Mouse (Mus musculus) retina, postnatal 1 day (tissue): ENCODE measurements at regions not wholly inside any gene's neighbourhood (a gene's known extent, or its start where the extent isn't known, plus 50 kb on each side); places are given as distances from the start of the nearest gene placed in this dataset.

Experiments used
- DNase-seq: peaks from one replicate; pipeline ENCODE4 v3.0.0-alpha.2; 2012

DNA sequence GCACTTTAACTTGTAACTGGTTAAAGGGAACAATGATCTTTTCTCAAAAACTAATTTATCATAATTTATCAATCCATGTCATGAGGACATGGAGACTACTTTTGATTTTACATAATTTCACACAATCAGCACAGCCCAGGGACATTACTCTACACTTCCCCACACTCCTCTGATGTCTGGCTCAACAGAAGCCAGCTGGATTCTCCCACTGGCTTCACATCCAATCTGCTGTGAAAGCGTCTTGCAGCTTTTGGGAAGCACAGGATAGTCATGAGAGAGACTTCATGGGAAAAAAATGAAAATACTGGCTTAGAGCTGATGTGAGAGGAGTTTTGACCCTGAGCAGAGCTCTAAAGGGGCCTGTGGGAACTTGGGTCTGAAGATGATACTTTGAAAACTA, 61.7 kb upstream of the Hrasls start:
- DNase-seq = no peak

DNA sequence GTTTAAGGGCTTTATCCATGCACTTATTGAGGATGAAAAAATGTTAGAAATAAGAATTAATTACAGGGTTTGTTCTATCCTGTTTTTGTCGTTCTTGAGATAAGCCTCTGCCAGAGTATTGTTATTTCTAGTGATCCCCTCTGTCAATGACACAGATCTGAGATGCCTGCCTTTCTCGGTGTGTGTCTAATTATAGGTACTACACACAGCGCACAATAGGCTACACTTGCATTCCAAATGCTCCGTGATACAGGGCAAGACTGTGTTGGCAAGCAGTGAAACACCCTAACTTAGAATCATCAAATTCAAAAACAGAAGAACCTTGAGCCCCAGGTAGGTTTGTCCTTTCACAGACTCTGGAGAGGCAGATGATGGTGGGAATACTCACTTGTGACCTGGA, 90.3 kb upstream of the Hrasls start:
- no peak for DNase-seq

- DNase-seq = no peak
These were observed 112.7 kb upstream of the Hrasls start for GRCm38 (mm10) chr16:29096791-29097190.

DNA sequence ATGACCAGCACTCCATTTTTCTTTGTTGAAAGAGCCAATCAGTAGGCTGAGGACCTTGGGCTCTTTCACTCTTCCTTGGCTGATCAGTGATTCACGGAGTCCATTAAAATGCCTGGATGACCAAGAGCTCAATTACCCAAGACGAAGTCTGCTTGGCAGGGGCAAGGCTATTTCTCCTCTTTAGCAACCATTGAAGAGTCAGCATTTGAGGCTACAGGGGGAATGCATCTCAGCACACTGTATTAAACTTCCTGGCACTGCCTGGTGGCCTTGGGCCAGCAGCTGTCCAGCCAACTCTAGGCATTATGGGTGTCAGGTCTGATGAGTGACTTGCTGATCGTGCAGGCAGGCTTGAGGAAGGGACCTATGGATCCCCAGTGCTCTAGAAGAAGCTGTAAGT, 136.5 kb upstream of the Mb21d2 start:
- peak; percentile 4 for DNase-seq

- DNase-seq = no peak
These were observed 135.8 kb upstream of the Mb21d2 start for GRCm38 (mm10) chr16:29065097-29065785.

- DNase-seq = no peak
These were observed 133.9 kb upstream of the Mb21d2 start for GRCm38 (mm10) chr16:29063377-29063776.

DNA sequence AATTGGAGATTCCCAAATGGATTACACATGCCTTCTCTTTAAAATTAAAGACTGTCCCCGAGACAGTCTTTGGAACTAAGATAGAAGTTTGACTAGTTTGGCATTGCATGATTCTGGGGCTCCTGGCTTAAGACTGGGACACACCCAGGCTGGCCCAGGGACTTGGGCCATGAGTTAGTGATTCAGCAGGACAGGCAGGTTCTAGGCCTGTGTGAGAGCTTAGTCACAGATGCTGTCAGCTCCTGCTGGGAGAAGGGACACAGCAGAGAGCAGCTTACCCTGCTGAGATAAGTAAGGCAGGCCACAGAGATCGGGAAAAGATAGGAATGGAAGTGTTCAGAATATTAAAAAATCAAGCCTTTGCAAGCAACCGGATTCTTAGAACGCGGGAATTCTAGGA, 127.6 kb upstream of the Mb21d2 start:
- DNase-seq = no peak

- peak; percentile 74 for DNase-seq
These were observed 125.0 kb upstream of the Mb21d2 start for GRCm38 (mm10) chr16:29054423-29054822.

GRCm38 (mm10) chr16:29046453-29046993, 117.0 kb upstream of the Mb21d2 start:
- no peak for DNase-seq

GRCm38 (mm10) chr16:29035523-29035922, 106.0 kb upstream of the Mb21d2 start:
- DNase-seq = no peak

GRCm38 (mm10) chr16:29034053-29034794, 104.8 kb upstream of the Mb21d2 start:
- DNase-seq = peak; percentile 72

GRCm38 (mm10) chr16:29033357-29033756, 103.9 kb upstream of the Mb21d2 start:
- DNase-seq = no peak

GRCm38 (mm10) chr16:29027856-29028255, 98.4 kb upstream of the Mb21d2 start:
- no peak for DNase-seq

DNA sequence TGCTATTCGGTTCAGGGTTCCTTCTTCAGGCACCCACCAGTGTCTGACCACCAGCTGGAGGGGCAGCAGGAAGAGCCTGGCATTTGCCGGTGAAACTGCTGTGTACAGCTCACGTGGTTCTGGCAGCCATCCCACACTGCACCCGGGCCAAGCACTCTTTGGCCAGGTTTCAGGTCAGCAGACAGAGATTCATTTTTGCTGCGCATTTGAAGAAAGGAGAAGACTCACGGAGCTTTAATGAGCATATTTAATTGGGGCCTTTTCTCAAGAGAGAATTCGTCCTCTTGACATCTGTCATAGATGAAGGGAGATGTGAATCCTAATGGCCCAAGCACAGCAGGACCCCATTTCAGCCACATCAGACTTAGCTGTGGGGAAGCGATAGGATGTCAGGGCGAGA, 71.8 kb upstream of the Mb21d2 start:
- DNase-seq = peak; percentile 91

DNA sequence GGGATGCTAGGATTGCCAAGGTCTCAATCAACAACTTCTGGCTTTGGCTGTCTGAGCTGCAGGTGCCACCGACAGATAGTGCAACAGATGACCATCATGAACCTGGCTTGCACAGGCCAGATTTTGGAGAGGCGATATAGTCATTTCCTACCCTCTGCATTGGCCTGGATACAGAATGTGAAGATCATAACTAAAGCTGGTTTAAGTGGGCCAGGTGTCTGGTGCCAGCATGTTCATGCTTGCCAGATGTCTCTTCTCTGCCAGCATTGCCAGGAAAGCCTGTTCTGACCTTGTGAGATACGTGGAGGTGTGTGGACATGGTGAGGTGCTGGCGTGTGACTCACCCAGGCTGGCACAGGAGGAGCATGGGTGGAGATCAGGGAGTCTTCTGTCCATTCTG, 70.2 kb upstream of the Mb21d2 start:
- no peak for DNase-seq

DNA sequence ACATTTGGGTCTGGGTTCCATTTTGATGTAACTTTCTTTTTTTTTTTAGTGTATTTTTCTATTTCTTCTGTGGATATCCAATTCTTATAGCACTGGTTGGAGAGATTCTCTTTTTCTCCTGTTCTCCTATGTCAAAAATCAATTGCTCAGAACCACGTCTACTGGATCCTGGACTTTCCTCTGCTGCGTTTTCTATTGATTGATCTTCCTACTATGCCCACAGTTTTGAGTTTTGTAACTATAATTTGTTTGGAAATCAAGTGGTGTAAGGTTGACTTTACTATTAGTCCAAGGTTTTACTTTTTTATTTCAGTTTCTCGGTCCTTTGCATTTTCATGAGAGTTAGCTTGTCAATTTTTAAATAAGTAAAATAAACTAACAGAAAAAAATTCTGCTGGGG, 67.2 kb upstream of the Mb21d2 start:
- DNase-seq = no peak

DNA sequence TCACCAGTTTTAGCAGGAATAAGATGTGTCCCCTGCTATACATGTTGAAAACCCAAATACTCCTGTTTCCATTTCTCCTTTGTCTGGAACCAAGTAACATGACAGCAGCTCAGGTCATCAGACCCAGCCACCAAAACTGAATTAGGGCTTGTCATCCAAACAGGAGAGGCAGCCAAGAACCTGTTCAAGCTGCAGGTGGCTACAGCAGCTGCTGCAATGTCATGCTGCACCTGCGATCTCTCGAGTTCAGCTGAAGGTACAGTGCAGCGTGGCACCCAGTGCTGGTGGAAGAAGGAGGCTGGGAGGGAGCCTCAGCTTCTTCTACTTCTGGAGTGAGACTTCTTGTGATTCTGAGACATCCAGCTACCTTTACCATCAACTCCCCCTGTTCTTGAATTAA, 61.2 kb upstream of the Mb21d2 start:
- no peak for DNase-seq

DNA sequence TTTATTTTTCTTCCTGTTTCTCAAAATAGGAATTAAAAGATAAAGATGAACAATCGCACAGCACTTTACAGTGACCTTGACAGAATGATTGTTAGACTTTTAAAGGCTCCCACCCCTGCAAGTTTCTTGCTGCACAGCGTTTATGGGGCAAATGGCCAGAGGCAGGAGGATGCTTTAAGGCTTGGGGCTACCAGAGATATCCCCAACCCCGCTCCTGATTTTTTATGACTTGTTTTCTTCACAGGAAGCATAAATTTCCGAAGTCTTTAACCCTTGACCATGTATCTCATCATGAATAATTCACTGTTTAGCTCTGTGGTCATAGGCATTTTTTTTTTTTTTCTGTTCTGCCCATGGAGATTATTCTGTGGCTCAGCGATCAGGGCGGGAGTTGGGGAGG, 55.5 kb upstream of the Mb21d2 start:
- no peak for DNase-seq

- DNase-seq = no peak
These were observed 53.4 kb upstream of the Mb21d2 start for GRCm38 (mm10) chr16:28982901-28983300.
